Mouse (Mus musculus) erythroblast, embryonic 14.5 days (primary cell): ENCODE measurements around the gene Jmy.

ENCODE experiments used
- GATA1 ChIP-seq: IDR thresholded peaks from 2 replicates; pipeline ENCODE4 v1.6.1; 2012; ENCODE audit warnings: low read length, inconsistent platforms, mixed read lengths
- TAL1 ChIP-seq: IDR thresholded peaks from 3 replicates; pipeline ENCODE4 v1.6.1; 2012; ENCODE audit warnings: low read length, inconsistent platforms, mixed read lengths

DNA sequence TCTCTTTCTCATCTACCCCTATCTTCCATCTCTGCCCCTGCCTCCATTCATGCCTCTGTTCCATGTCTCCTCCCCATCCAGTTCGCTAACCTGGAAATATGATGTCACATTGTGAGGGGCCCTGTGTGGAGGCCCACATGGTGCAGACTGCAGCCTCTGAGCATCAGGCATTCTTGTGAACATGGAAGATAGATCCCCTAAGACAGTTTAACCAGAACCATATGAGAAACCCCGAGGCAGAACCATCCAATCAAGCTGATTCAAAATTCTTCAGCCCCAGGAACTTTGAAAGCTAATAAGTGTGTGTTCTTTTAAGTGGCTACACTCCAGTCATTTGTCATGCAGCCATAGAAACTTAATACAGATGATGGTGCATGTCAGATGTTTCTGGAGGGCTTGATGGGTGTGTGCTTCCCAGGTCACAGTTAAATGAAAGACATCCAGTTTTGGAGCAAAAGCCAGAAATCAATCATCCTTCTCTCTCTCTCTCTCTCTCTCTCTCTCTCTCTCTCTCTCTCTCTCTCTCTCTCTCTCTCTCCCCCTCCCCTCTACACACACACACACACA, 19.2 kb upstream of the Jmy start:
- TF ChIP-seq GATA1, result no peak
- TF ChIP-seq TAL1, result no peak
